Mouse (Mus musculus): ENCODE measurements at regions not wholly inside any gene's neighbourhood (a gene's known extent, or its start where the extent isn't known, plus 50 kb on each side); places are given as distances from the start of the nearest gene placed in this dataset.

- DNase-seq (ENCODE audit: low read depth, low spot score) = no peak
Measured at GRCm38 (mm10) chr4:58728641-58729040, 58.9 kb downstream of the Olfr267 start.

GRCm38 (mm10) chr4:58726424-58726823 lies 61.1 kb downstream of the Olfr267 start:
- DNase-seq (ENCODE audit: low read depth, low spot score) = no peak

GRCm38 (mm10) chr4:58722772-58723171 lies 64.7 kb downstream of the Olfr267 start:
- DNase-seq (ENCODE audit: low read depth, low spot score) = peak; percentile 38

- DNase-seq (ENCODE audit: low read depth, low spot score) = peak; percentile 34
Measured at GRCm38 (mm10) chr4:58720682-58721081, 66.8 kb downstream of the Olfr267 start.

GRCm38 (mm10) chr4:58716426-58716825 lies 71.1 kb downstream of the Olfr267 start:
- DNase-seq (ENCODE audit: low read depth, low spot score) = no peak

- DNase-seq (ENCODE audit: low read depth, low spot score) = no peak
Measured at GRCm38 (mm10) chr4:58715846-58716245, 71.7 kb downstream of the Olfr267 start.

GRCm38 (mm10) chr4:58714221-58714620 lies 73.3 kb downstream of the Olfr267 start:
- no peak for DNase-seq (ENCODE audit: low read depth, low spot score)

- DNase-seq (ENCODE audit: low read depth, low spot score) = no peak
Measured at GRCm38 (mm10) chr4:58712875-58713274, 74.6 kb downstream of the Olfr267 start.

- DNase-seq (ENCODE audit: low read depth, low spot score) = no peak
Measured at GRCm38 (mm10) chr4:58712166-58712565, 75.3 kb downstream of the Olfr267 start.

- no peak for DNase-seq (ENCODE audit: low read depth, low spot score)
Measured at GRCm38 (mm10) chr4:58699236-58699798, 88.2 kb downstream of the Olfr267 start.

GRCm38 (mm10) chr4:58698828-58699227 lies 88.7 kb downstream of the Olfr267 start:
- DNase-seq (ENCODE audit: low read depth, low spot score) = no peak

- DNase-seq (ENCODE audit: low read depth, low spot score) = peak; percentile 27
Measured at GRCm38 (mm10) chr4:58696684-58697083, 90.8 kb downstream of the Olfr267 start.

GRCm38 (mm10) chr4:58695281-58695680 lies 92.2 kb downstream of the Olfr267 start:
- no peak for DNase-seq (ENCODE audit: low read depth, low spot score)

- DNase-seq (ENCODE audit: low read depth, low spot score) = no peak
Measured at GRCm38 (mm10) chr4:58693018-58693417, 94.5 kb downstream of the Olfr267 start.

- DNase-seq (ENCODE audit: low read depth, low spot score) = no peak
Measured at GRCm38 (mm10) chr4:58681926-58682325, 105.6 kb downstream of the Olfr267 start.

GRCm38 (mm10) chr4:58677701-58678385 lies 109.7 kb downstream of the Olfr267 start:
- no peak for DNase-seq (ENCODE audit: low read depth, low spot score)

GRCm38 (mm10) chr4:58671406-58672035 lies 116.0 kb downstream of the Olfr267 start:
- DNase-seq (ENCODE audit: low read depth, low spot score) = no peak

- DNase-seq (ENCODE audit: low read depth, low spot score) = no peak
Measured at GRCm38 (mm10) chr4:58670906-58671250, 116.6 kb downstream of the Olfr267 start.

- peak; percentile 19 for DNase-seq (ENCODE audit: low read depth, low spot score)
Measured at GRCm38 (mm10) chr4:58670107-58670905, 116.6 kb upstream of the Lpar1 start.

- no peak for DNase-seq (ENCODE audit: low read depth, low spot score)
Measured at GRCm38 (mm10) chr4:58668368-58669153, 114.9 kb upstream of the Lpar1 start.

- peak; percentile 15 for DNase-seq (ENCODE audit: low read depth, low spot score)
Measured at GRCm38 (mm10) chr4:58663628-58664205, 110.0 kb upstream of the Lpar1 start.

All from brain, adult 2 months (tissue).